Mouse (Mus musculus): ENCODE measurements around the gene Vsig2. TPM values are rescaled to one million over a fixed set of nuclear protein-coding genes. Genes with fewer than 3 reads are reported as not detected.

Gene Vsig2
- total RNA-seq, 2 experiments from 2014 or later, result 3.9 to 5.0 TPM

- no peak for DNase-seq (ENCODE audit: low spot score in 2 of 2)
Observed at GRCm38 (mm10) chr9:37530888-37531705, 8.0 kb upstream of the Vsig2 start.

GRCm38 (mm10) chr9:37536851-37537250, 2.2 kb upstream of the Vsig2 start:
- DNase-seq (ENCODE audit: low spot score in 2 of 2), result no peak

GRCm38 (mm10) chr9:37537658-37538250, 1.3 kb upstream of the Vsig2 start:
- DNase-seq (ENCODE audit: low spot score in 2 of 2), result no peak

- no peak for DNase-seq (ENCODE audit: low spot score in 2 of 2)
Observed at GRCm38 (mm10) chr9:37540226-37540625, 1.2 kb downstream of the Vsig2 start.

- DNase-seq (ENCODE audit: low spot score in 2 of 2), result peak in 1 of 2 experiments; percentile 22
Observed at GRCm38 (mm10) chr9:37540701-37541575, 1.9 kb downstream of the Vsig2 start.

GRCm38 (mm10) chr9:37541851-37542642, 3.0 kb downstream of the Vsig2 start:
- no peak for DNase-seq (ENCODE audit: low spot score in 2 of 2)

- no peak for DNase-seq (ENCODE audit: low spot score in 2 of 2)
Observed at GRCm38 (mm10) chr9:37543869-37544440, 4.9 kb downstream of the Vsig2 start.

- DNase-seq (ENCODE audit: low spot score in 2 of 2), result peak; percentile 78 to 82
Observed at GRCm38 (mm10) chr9:37544447-37545165, 5.6 kb downstream of the Vsig2 start.

- no peak for DNase-seq (ENCODE audit: low spot score in 2 of 2)
Observed at GRCm38 (mm10) chr9:37545166-37545610, 6.1 kb downstream of the Vsig2 start.

- no peak for DNase-seq (ENCODE audit: low spot score in 2 of 2)
Observed at GRCm38 (mm10) chr9:37545847-37546452, 6.9 kb downstream of the Vsig2 start.

GRCm38 (mm10) chr9:37546889-37547288, 7.8 kb downstream of the Vsig2 start:
- no peak for DNase-seq (ENCODE audit: low spot score in 2 of 2)

GRCm38 (mm10) chr9:37550435-37550834, 11.4 kb downstream of the Vsig2 start:
- no peak for DNase-seq (ENCODE audit: low spot score in 2 of 2)

- no peak for DNase-seq (ENCODE audit: low spot score in 2 of 2)
Observed at GRCm38 (mm10) chr9:37551751-37552531, 12.9 kb downstream of the Vsig2 start.

GRCm38 (mm10) chr9:37552536-37553293, 13.7 kb downstream of the Vsig2 start, which contains the start of gene Nrgn:
Gene Nrgn, minus strand, starts transcription at chr9:37552904.
- peak; percentile 89 to 93 for DNase-seq (ENCODE audit: low spot score in 2 of 2)

GRCm38 (mm10) chr9:37554279-37554678, 15.2 kb downstream of the Vsig2 start:
- DNase-seq (ENCODE audit: low spot score in 2 of 2), result no peak

GRCm38 (mm10) chr9:37554838-37555748, 16.0 kb downstream of the Vsig2 start, which contains the start of gene Siae:
Gene Siae, plus strand, starts transcription at chr9:37555698.
- peak in 1 of 2 experiments; percentile 78 for DNase-seq (ENCODE audit: low spot score in 2 of 2)

All from left cerebral cortex, adult 18-20 months (tissue).